Mouse (Mus musculus): Measurements from ENCODE around the gene Fam102b. TPM values are rescaled to one million over a fixed set of nuclear protein-coding genes. Genes with fewer than 3 reads are reported as not detected.

Fam102b gene
- polyA plus RNA-seq, 1 experiment from 2014 or later, result 9.4 TPM

DNA sequence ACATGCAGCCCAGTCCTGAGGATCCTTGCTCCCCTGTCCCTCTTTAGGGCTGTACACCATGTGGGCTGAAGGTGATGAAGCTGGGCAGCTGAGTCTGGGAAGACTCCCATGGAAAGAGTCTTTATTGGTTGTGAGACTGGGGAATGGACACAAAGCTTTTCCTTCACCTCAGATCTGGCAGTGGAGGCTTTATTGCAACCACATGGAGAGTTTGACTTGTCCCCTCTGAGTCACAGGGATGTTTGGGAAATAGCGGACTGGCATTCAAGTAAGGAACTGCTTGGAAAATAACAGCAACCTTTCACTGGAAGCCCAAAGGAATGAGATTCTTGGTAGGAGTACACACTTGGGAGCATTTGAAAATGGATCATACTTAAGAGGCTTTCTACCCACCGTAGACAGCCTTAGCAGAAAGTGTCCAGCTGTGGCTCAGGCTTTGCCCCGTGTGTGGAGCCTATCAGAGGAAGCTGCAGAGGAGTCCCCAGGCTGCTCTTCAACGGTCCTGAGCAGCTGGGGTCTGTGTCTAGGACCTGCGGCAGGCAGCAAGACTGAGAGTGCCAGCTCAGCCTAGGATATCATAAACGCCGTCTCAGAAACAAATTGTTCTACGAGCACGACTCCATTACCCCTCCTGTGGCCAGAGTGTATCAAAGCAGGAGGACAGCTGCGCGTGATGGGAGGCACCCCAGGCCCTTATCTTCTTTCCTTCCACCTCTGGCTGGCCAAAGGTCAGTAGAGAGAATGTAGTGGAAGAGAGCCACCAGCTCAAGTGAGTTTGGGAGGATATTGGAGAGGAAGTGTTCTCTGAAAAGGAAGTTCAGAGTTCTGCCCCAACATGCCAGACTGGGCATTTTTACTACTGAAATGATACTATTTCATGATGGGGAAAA is 23.9 kb upstream of the Fam102b start:
- H3K27ac ChIP-seq (replicated peaks), result peak overlapping the region; percentile 71
- H3K9me3 ChIP-seq (ENCODE audit: control insufficient read depth, low read length), result no peaks in the 10 kb centered on the region
- peak; percentile 63 for ATAC-seq (ENCODE audit: low FRiP score, low TSS enrichment)
- peak; percentile 45 for DNase-seq (ENCODE audit: low spot score)
- H3K36me3 ChIP-seq (ENCODE audit: control insufficient read depth, insufficient read depth, low read length), result no peaks in the 10 kb centered on the region
- TF ChIP-seq CTCF (IDR thresholded peaks at IDR 0.05; ENCODE audit: low read depth), result peak; percentile 46
- no peak for TF ChIP-seq EP300 (optimal IDR thresholded peaks at IDR 0.05)
- H3K4me3 ChIP-seq (ENCODE audit: low read depth, low read length), result no peak overlapping the region
- H3K4me1 ChIP-seq (replicated peaks; ENCODE audit: control insufficient read depth, insufficient read depth), result peaks cover 4% of the 10 kb centered on the region; the same call in 1 of the 2 replicates
- H3K9ac ChIP-seq (ENCODE audit: low read length), result no peak overlapping the region
- 28% methylated on average over 11 of the region's 11 CpGs for WGBS
- no peaks in the 10 kb centered on the region for H3K27me3 ChIP-seq (ENCODE audit: control insufficient read depth, insufficient read depth, low read length)
- H3K4me2 ChIP-seq (replicated peaks; ENCODE audit: low read depth), result no peak overlapping the region

- TF ChIP-seq EP300 (optimal IDR thresholded peaks at IDR 0.05) (no peak), CTCF (IDR thresholded peaks at IDR 0.05; ENCODE audit: low read depth) (peak; percentile 62)
- no peaks in the 10 kb centered on the region for H3K36me3 ChIP-seq (ENCODE audit: control insufficient read depth, insufficient read depth, low read length)
- H3K27me3 ChIP-seq (ENCODE audit: control insufficient read depth, insufficient read depth, low read length), result no peaks in the 10 kb centered on the region
- H3K9ac ChIP-seq (ENCODE audit: low read length), result no peak overlapping the region
- H3K9me3 ChIP-seq (ENCODE audit: control insufficient read depth, low read length), result no peaks in the 10 kb centered on the region
- H3K27ac ChIP-seq (replicated peaks), result no peak overlapping the region
- peaks cover 4% of the 10 kb centered on the region; the same call in 1 of the 2 replicates for H3K4me1 ChIP-seq (replicated peaks; ENCODE audit: control insufficient read depth, insufficient read depth)
- 24% methylated on average over 6 of the region's 6 CpGs for WGBS
- peak; percentile 45; the same call in 1 of the 2 replicates for ATAC-seq (ENCODE audit: low FRiP score, low TSS enrichment)
- DNase-seq (ENCODE audit: low spot score), result peak; percentile 39
- H3K4me2 ChIP-seq (replicated peaks; ENCODE audit: low read depth), result no peak overlapping the region
- H3K4me3 ChIP-seq (ENCODE audit: low read depth, low read length), result no peak overlapping the region
Measured at GRCm38 (mm10) chr3:109047707-109048283, 20.4 kb upstream of the Fam102b start.

GRCm38 (mm10) chr3:109046428-109046827 is 19.0 kb upstream of the Fam102b start:
- Histone ChIP-seq H3K27me3 (ENCODE audit: control insufficient read depth, insufficient read depth, low read length) (no peaks in the 10 kb centered on the region), H3K4me1 (replicated peaks; ENCODE audit: control insufficient read depth, insufficient read depth) (no peaks in the 10 kb centered on the region; the same call in 1 of the 2 replicates), H3K4me2 (replicated peaks; ENCODE audit: low read depth) (no peak overlapping the region), H3K9ac (ENCODE audit: low read length) (no peak overlapping the region), H3K4me3 (ENCODE audit: low read depth, low read length) (no peak overlapping the region), H3K36me3 (ENCODE audit: control insufficient read depth, insufficient read depth, low read length) (no peaks in the 10 kb centered on the region), H3K9me3 (ENCODE audit: control insufficient read depth, low read length) (no peaks in the 10 kb centered on the region), H3K27ac (replicated peaks) (no peak overlapping the region)
- ATAC-seq (ENCODE audit: low FRiP score, low TSS enrichment), result no peak
- no peak for DNase-seq (ENCODE audit: low spot score)
- WGBS, result 77% methylated on average over 3 of the region's 3 CpGs
- TF ChIP-seq CTCF (IDR thresholded peaks at IDR 0.05; ENCODE audit: low read depth) (no peak), EP300 (optimal IDR thresholded peaks at IDR 0.05) (no peak)

DNA sequence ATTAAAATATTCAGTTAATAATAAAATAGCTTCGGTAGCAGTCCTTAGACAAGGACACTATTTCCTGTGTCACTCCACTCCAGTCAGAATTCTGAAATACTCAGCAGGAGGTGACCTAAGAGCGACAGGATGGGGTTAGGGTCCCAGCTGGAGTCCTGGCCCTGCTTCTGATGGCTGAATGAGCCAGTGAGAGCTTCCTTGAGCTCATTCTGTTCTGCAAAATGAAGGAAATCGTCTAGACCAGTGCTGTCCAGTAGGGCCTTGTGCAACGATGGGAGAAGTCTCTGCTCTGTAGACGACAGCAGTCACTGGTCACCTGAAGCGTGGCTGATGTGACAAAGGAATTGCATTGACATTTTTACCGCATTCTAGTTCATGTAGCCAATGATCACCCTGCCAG is 16.0 kb upstream of the Fam102b start:
- Histone ChIP-seq H3K9me3 (ENCODE audit: control insufficient read depth, low read length) (no peaks in the 10 kb centered on the region), H3K4me2 (replicated peaks; ENCODE audit: low read depth) (no peak overlapping the region), H3K4me1 (replicated peaks; ENCODE audit: control insufficient read depth, insufficient read depth) (no peaks in the 10 kb centered on the region; the same call in 1 of the 2 replicates), H3K36me3 (ENCODE audit: control insufficient read depth, insufficient read depth, low read length) (no peaks in the 10 kb centered on the region), H3K27ac (replicated peaks) (no peak overlapping the region), H3K9ac (ENCODE audit: low read length) (no peak overlapping the region), H3K27me3 (ENCODE audit: control insufficient read depth, insufficient read depth, low read length) (no peaks in the 10 kb centered on the region), H3K4me3 (ENCODE audit: low read depth, low read length) (no peak overlapping the region)
- ATAC-seq (ENCODE audit: low FRiP score, low TSS enrichment) (no peak), DNase-seq (ENCODE audit: low spot score) (no peak)
- 81% methylated on average over 7 of the region's 7 CpGs for WGBS
- TF ChIP-seq EP300 (optimal IDR thresholded peaks at IDR 0.05) (no peak), CTCF (IDR thresholded peaks at IDR 0.05; ENCODE audit: low read depth) (no peak)

GRCm38 (mm10) chr3:109040908-109041307 is 13.5 kb upstream of the Fam102b start:
- no peaks in the 10 kb centered on the region for H3K4me1 ChIP-seq (replicated peaks; ENCODE audit: control insufficient read depth, insufficient read depth)
- no peak overlapping the region for H3K4me2 ChIP-seq (replicated peaks; ENCODE audit: low read depth)
- no peak for ATAC-seq (ENCODE audit: low FRiP score, low TSS enrichment)
- TF ChIP-seq CTCF (IDR thresholded peaks at IDR 0.05; ENCODE audit: low read depth), result no peak
- TF ChIP-seq EP300 (optimal IDR thresholded peaks at IDR 0.05), result no peak
- H3K27me3 ChIP-seq (ENCODE audit: control insufficient read depth, insufficient read depth, low read length), result no peaks in the 10 kb centered on the region
- no peak overlapping the region for H3K9ac ChIP-seq (ENCODE audit: low read length)
- H3K36me3 ChIP-seq (ENCODE audit: control insufficient read depth, insufficient read depth, low read length), result no peaks in the 10 kb centered on the region
- no peak overlapping the region for H3K27ac ChIP-seq (replicated peaks)
- H3K9me3 ChIP-seq (ENCODE audit: control insufficient read depth, low read length), result no peaks in the 10 kb centered on the region
- DNase-seq (ENCODE audit: low spot score), result no peak
- whole genome bisulfite sequencing, result 78% methylated on average over 4 of the region's 4 CpGs
- H3K4me3 ChIP-seq (ENCODE audit: low read depth, low read length), result no peak overlapping the region

DNA sequence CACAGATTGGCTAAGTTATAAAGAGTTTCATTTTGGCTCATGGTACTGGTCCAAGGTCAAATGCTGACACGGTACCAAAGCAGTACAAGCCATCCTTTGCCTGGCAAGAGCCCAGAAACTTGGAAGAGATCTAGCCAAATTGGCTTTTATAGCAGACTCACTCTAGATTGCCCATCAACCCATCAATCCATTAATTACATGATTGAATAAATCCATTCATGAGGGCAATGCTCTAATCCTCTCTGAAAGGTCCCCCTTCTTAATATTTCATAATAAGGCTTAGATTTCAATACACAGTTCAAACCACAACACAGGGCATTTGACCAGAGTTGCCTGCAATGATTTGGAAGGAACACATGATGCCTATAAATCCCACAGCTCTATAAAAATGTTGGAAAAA is 7.0 kb upstream of the Fam102b start:
- Histone ChIP-seq H3K36me3 (ENCODE audit: control insufficient read depth, insufficient read depth, low read length) (no peaks in the 10 kb centered on the region), H3K27ac (replicated peaks) (no peak overlapping the region), H3K9ac (ENCODE audit: low read length) (no peak overlapping the region), H3K4me2 (replicated peaks; ENCODE audit: low read depth) (no peak overlapping the region), H3K9me3 (ENCODE audit: control insufficient read depth, low read length) (no peaks in the 10 kb centered on the region), H3K4me1 (replicated peaks; ENCODE audit: control insufficient read depth, insufficient read depth) (peaks cover 9% of the 10 kb centered on the region; the same call in 1 of the 2 replicates), H3K27me3 (ENCODE audit: control insufficient read depth, insufficient read depth, low read length) (no peaks in the 10 kb centered on the region), H3K4me3 (ENCODE audit: low read depth, low read length) (no peak overlapping the region)
- 58% methylated on average over 1 of the region's 1 CpGs for WGBS
- ATAC-seq (ENCODE audit: low FRiP score, low TSS enrichment) (no peak), DNase-seq (ENCODE audit: low spot score) (no peak)
- TF ChIP-seq CTCF (IDR thresholded peaks at IDR 0.05; ENCODE audit: low read depth) (no peak), EP300 (optimal IDR thresholded peaks at IDR 0.05) (no peak)
